Mouse (Mus musculus) C2C12 (cell line): ENCODE measurements at regions not wholly inside any gene's neighbourhood (a gene's known extent, or its start where the extent isn't known, plus 50 kb on each side); places are given as distances from the start of the nearest gene placed in this dataset.

Experiments
- CTCF ChIP-seq: IDR thresholded peaks from one replicate; pipeline ENCODE4 v1.5.1; 2011; ENCODE audit not compliant: control insufficient read depth, insufficient read depth, insufficient read length
- FOSL1 ChIP-seq: IDR thresholded peaks from one replicate; pipeline ENCODE4 v1.8.0; 2011; ENCODE audit warnings: mild to moderate bottlenecking, low read length; ENCODE audit not compliant: poor library complexity, insufficient read depth, severe bottlenecking
- MAX ChIP-seq: IDR thresholded peaks from one replicate; pipeline ENCODE4 v1.6.1; 2011; ENCODE audit warnings: mild to moderate bottlenecking, control low read depth
- MYOD1 ChIP-seq: IDR thresholded peaks from one replicate; pipeline ENCODE4 v1.6.1; 2011; ENCODE audit warnings: low read depth; ENCODE audit not compliant: control insufficient read depth, insufficient read length
- MYOG ChIP-seq: IDR thresholded peaks from one replicate; pipeline ENCODE4 v1.6.1; 2011; ENCODE audit not compliant: control insufficient read depth, insufficient read length; ENCODE audit errors: extremely low read depth
- USF1 ChIP-seq: IDR thresholded peaks from one replicate; pipeline ENCODE4 v1.6.1; 2011; ENCODE audit warnings: low read depth, mild to moderate bottlenecking, control low read depth, moderate library complexity

GRCm38 (mm10) chr14:46661118-46661791, 99.1 kb upstream of the Cdkn3 start:
- no peak for TF ChIP-seq CTCF
- TF ChIP-seq FOSL1, result no peak
- TF ChIP-seq USF1, result no peak
- TF ChIP-seq MYOG, result no peak
- no peak for TF ChIP-seq MYOD1
- no peak for TF ChIP-seq MAX
